Mouse (Mus musculus) right cerebral cortex, postnatal 36 days (tissue): ENCODE measurements at regions not wholly inside any gene's neighbourhood (a gene's known extent, or its start where the extent isn't known, plus 50 kb on each side); places are given as distances from the start of the nearest gene placed in this dataset.

Source experiments
- DNase-seq, 2 experiments: peaks; one replicate each; pipeline ENCODE4 v3.0.0; 2022; ENCODE audit warnings: low spot score in 2 of 2, mixed read lengths in 1 of 2

DNA sequence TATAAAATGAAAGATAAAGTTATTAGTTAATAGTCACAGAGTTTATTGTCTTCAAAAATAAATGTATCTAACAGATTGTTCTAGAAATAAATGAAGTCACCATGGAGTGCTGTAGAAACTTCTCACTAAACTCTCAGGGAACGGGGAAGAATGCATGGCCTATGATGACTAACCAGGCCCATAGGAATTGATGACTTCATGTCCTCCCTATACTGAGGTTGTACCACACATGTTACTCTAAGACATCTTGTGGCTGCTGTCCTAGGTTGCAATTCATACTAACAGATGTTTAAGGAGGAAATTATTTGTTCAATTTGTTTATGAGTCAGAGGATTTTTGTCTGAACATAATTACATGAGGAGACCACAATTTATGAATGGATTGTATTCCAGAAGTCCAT is 459.4 kb downstream of the Pros1 start:
- DNase-seq = no peak

DNA sequence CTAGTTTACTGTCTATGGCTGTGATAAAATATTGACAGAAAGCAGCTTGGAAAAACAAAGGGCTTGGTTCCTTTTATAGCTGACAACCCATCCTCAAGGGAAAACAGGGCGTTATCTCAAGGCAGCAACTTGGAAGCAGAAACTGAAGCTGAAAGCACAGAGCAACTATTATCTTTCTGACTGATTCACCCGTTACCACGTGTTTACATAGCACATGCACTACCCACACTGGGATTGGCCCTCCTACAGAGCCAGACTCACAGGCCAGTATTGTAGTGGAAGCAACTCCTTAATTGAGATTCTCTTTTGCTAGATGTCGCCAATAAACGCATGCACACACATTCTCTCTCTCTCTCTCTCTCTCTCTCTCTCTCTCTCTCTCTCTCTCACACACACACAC is 465.5 kb downstream of the Pros1 start:
- DNase-seq = peak in 1 of 2 experiments; percentile 1

DNA sequence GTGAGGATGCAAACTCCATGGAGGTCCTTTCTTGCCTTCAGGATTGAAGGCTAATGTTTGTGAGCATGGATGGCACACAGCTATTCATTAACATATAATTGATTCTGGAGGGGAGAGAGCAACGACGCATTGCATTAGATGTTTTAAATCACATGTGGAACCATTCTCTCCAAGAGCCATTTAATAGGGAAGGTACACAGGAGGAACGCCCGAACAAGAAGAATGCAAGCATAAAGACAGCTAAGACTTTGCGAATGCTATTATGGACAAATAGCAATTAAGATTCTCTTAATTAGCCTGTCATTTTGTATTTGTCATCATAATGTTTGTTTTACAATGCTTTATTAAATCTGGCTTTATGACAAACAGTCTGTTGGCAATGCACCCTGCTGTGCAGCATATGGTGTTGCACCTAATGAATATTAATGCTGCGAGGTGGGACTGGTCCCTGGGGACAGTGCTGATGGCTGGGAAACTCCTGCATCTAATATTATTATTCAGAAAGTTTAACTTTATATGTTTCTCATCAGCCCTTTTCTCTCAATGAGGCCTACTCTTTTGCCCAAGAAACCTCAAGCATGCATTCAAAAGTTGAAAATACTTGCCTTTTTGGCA is 497.5 kb downstream of the Pros1 start:
- no peak for DNase-seq

DNA sequence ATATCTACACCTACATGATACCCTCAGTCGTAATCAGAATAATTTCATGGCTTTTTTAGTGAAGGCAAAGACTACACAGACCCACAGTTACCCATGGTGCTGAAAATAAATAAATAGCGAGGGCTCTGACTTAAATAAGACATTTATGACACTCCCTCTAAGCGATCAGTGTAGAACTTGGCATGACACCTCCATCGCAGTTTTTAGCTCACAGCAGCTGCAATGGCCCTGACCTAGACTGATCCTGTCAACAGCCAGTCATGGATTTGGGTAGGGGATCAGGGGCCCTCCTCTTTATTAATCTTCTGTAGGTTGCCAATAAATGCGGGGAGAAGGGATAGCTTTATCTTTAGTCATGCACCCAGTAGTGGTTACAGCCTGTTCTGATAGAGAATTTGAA is 494.1 kb downstream of the Epha3 start:
- DNase-seq = no peak

DNA sequence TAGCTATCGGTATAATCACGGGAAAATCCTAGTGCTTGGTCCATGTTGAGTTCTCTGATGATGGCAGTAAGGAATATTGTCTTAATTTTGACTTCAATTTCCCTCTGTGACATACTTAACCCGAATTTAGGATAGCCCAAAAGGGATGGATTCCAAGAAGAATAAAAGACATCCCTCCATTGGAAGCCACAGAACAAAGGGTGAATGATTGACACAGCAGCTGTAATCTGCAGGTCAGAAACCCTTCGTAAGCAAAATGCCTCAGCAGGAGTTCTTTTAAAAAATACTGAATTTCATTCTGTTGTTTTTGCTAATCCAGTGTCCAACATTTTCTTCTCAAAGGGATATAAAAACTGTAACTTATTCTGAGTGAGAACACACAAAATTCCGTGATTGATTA is 492.7 kb downstream of the Epha3 start:
- DNase-seq = no peak

DNA sequence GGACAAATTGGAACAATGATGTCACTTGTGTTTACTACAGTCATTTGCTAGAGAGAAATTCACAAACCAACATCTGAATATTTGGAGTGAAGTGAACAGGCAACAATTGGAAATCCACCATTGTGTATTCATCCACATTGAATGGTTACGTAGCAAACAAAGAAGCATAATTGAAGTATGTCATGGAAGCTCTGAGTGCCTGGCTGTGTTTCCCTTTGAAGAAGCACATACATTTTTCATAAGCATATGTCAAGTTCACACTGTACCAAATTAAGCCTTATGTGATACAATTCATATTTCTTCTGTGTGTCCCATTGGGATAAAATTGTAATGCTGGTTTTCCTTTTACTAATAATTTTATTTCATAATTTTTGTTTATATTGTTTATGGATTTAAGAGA is 459.0 kb downstream of the Epha3 start:
- DNase-seq = no peak

DNA sequence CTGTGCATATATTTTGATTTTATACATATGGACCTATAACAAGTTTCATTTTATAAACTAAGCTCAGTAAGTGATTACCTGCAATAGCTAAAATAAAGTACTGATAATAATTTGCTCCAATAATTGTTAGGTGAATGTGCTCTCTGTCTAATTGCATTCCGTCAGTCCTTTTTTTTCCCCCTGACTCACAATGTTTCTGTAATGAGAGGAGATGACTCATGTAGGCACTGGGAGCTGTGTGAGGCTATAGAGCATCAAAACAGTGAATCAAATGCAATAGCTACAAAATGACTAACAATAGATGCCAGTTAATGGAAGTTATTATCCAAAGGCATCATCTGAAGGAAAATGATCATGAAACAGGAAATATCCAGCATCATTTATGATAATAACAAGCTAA is 451.3 kb downstream of the Epha3 start:
- DNase-seq = no peak

DNA sequence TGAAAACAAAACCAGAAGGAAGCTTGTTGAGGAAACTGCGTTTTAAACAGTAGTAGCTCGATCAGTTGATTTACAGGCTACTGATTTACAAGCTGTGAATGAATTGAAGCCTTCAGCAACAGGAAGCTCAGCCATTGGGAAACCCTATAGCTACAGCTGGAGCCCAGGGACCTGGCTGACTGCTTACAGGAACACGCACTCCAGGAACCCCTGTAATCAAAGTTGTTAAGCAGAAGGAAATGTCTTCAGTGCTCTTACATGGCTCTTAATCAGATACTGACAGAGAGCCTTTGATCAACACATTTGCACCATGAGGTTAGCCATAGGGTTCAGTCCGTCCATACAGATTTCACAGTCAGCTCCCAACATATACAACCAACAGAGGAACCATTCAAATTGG is 411.7 kb downstream of the Epha3 start:
- no peak for DNase-seq

DNA sequence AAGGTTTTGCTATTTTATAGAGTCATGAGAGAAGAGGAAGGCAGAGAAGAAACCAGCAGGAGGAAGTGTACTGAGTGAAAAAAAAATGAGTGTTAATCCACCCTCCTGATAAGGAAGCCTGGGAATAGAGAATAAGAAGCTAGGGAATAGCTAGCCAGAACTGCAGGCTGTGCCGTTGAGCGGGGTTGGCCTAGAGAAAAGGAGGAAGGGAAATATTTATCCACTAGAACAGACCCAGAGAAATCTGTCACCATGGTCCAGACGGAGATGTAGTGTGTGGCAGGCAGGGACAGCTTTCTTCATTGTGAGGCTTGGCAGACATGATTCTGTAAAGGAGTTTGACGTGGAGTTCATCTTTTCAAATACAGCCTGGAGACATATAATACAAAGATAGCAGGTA is 397.4 kb downstream of the Epha3 start:
- DNase-seq = no peak

DNA sequence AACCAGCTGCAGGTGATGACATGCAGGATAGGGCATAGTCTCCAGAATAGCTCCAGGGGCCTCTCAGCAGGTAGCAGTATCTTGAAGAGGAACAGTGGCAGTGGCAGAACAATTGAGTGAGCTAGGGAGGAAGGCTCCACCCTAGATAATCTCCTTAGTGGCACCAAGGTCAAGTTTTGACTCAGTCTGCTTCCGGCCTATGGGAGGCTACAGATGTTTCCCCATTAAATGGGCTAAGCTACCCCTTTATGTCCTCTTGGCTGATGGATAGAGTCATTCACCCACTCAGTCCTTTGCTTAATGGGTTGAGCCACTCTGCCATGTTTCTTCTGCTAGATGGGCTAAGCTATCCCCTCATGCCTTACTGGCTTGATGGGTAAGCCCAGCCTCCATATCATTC is 395.1 kb downstream of the Epha3 start:
- no peak for DNase-seq
